Mouse (Mus musculus): ENCODE measurements around the gene Pde10a. TPM values are rescaled to one million over a fixed set of nuclear protein-coding genes. Genes with fewer than 3 reads are reported as not detected.
A peak's percentile ranks its signal among the peaks of the same experiment; 100 is the strongest.

The Pde10a gene
- total and polyA plus RNA-seq, 2 experiments from 2014 or later = 8.2 to 38.5 TPM

DNA sequence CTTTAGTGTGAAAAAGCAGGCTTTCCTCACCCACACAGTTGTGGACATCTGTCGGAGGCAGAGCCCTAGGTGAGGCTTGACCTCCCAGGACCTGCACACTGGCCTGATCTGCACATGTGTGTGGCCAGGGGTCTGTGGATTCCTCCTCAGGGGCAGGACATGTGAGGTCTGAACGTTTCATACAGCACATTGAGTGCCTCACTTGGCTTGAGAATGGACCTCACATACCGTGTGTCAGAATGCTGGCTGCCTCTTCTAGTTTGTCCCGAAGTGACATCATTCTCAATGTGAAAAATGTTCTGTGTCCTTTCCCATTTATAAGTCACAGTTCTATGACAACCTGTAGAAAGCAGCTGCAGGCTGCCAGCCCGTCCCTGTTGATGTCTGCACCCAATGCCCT lies 385.4 kb downstream of the Pde10a start:
- Histone ChIP-seq H3K36me3 (ENCODE audit: insufficient read depth, low read length) (no peaks in the 10 kb centered on the region), H3K27me3 (ENCODE audit: insufficient read depth, low read length) (no peaks in the 10 kb centered on the region), H3K4me1 (ENCODE audit: insufficient read depth, low read length) (no peaks in the 10 kb centered on the region), H3K9ac (replicated peaks; ENCODE audit: low read length) (no peak overlapping the region), H3K27ac (no peak overlapping the region), H3K4me2 (ENCODE audit: low read depth, low read length) (no peak overlapping the region), H3K9me3 (ENCODE audit: low read length) (no peaks in the 10 kb centered on the region), H3K4me3 (ENCODE audit: low read length) (no peak overlapping the region)
- no peak for TF ChIP-seq CTCF (IDR thresholded peaks at IDR 0.05; ENCODE audit: low read depth)
- no peak for DNase-seq (ENCODE audit: low spot score)
- WGBS = 67% methylated on average over 5 of the region's 5 CpGs
- ATAC-seq = no peak

DNA sequence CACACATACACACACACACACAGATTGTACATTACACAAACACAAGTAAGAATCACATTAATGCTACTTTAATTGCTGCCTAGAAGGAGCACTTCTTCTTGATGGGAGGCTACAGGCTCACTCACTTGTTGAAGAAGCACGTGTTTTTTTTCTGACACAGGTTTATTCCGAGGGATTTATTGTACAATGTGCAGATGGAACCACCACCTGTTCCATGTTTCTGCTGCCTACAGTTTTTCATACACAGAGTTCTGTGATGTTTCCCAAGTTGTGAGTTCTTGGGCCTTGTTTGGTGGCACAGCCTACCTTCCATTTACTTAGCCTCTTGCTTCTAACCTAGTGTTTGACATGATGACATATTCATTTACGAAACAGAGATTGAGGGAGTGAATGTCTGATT lies 387.8 kb downstream of the Pde10a start:
- H3K9ac ChIP-seq (replicated peaks; ENCODE audit: low read length) = no peak overlapping the region
- H3K27ac ChIP-seq = no peak overlapping the region
- DNase-seq (ENCODE audit: low spot score) (no peak), ATAC-seq (no peak)
- no peaks in the 10 kb centered on the region for H3K27me3 ChIP-seq (ENCODE audit: insufficient read depth, low read length)
- no peak for TF ChIP-seq CTCF (IDR thresholded peaks at IDR 0.05; ENCODE audit: low read depth)
- no peaks in the 10 kb centered on the region for H3K36me3 ChIP-seq (ENCODE audit: insufficient read depth, low read length)
- 74% methylated on average over 3 of the region's 3 CpGs for WGBS
- H3K9me3 ChIP-seq (ENCODE audit: low read length) = no peaks in the 10 kb centered on the region
- H3K4me3 ChIP-seq (ENCODE audit: low read length) = no peak overlapping the region
- no peaks in the 10 kb centered on the region for H3K4me1 ChIP-seq (ENCODE audit: insufficient read depth, low read length)
- no peak overlapping the region for H3K4me2 ChIP-seq (ENCODE audit: low read depth, low read length)

DNA sequence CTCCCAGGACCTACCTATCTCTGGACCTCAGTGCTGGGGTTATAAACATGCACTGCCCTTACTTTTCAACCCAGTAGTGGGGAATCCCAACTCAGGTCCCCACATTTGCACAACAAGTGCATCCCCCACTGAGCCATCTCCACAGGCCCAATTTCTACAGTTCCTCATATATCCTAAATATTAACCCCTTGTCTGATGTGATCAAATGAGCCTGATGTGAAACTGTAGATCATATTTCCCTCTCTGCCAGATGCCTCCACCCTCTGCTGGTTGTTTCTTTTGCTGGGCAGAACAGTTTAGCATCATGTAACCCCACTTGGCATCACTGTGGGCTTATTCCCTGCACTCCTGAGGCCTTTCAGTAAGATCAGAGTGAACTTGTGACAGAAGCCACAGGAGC lies 390.5 kb downstream of the Pde10a start:
- DNase-seq (ENCODE audit: low spot score) = no peak
- Histone ChIP-seq H3K36me3 (ENCODE audit: insufficient read depth, low read length) (no peaks in the 10 kb centered on the region), H3K27me3 (ENCODE audit: insufficient read depth, low read length) (no peaks in the 10 kb centered on the region), H3K4me3 (ENCODE audit: low read length) (no peak overlapping the region), H3K9me3 (ENCODE audit: low read length) (no peaks in the 10 kb centered on the region), H3K4me1 (ENCODE audit: insufficient read depth, low read length) (no peaks in the 10 kb centered on the region), H3K4me2 (ENCODE audit: low read depth, low read length) (no peak overlapping the region), H3K27ac (no peak overlapping the region), H3K9ac (replicated peaks; ENCODE audit: low read length) (no peak overlapping the region)
- ATAC-seq = no peak
- TF ChIP-seq CTCF (IDR thresholded peaks at IDR 0.05; ENCODE audit: low read depth) = no peak

DNA sequence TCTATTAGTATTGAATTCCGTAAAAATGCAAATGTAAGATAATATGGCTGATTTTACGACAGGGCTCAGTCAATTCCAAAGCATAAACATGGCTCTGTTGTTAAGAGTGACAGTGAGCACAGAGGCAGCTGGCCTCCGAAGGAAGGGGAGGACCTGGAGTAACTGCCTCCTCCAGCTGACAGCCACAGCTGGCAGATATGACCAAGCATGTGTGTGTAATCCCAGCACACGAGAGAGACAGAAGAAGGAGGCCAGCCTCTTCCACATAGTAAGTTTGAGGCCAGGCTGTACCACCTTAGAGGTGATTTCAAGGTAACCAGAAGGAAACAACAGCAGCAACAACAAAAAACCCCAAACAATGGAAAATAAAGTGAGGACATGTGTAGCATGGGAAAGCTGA lies 397.9 kb downstream of the Pde10a start:
- Histone ChIP-seq H3K27me3 (ENCODE audit: insufficient read depth, low read length) (no peaks in the 10 kb centered on the region), H3K9me3 (ENCODE audit: low read length) (no peaks in the 10 kb centered on the region), H3K4me2 (ENCODE audit: low read depth, low read length) (no peak overlapping the region), H3K4me3 (ENCODE audit: low read length) (no peak overlapping the region), H3K27ac (no peak overlapping the region), H3K9ac (replicated peaks; ENCODE audit: low read length) (no peak overlapping the region), H3K36me3 (ENCODE audit: insufficient read depth, low read length) (no peaks in the 10 kb centered on the region), H3K4me1 (ENCODE audit: insufficient read depth, low read length) (no peaks in the 10 kb centered on the region; the same call in 1 of the 2 replicates)
- WGBS = 56% methylated on average over 4 of the region's 4 CpGs
- no peak for TF ChIP-seq CTCF (IDR thresholded peaks at IDR 0.05; ENCODE audit: low read depth)
- DNase-seq (ENCODE audit: low spot score) (no peak), ATAC-seq (no peak)

DNA sequence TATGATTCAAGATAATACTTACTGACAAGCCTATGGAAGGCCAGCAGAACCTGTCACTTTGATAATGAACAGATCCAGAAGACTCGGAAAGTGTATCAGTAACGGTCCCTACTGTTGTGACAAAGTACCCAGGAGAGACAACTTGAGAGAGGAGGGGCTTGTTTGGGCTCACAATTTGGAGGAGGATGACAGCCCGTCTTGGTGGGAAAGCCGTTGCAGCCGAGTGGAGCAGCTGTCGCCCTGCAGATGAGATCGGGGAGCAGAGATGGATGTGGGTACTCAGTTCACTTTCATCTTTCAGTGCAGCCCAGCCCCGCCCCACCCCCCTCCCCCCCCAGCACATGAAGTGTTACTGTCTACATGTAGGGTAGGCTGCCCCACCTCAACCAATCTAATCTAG lies 398.6 kb downstream of the Pde10a start:
- Histone ChIP-seq H3K27ac (no peak overlapping the region), H3K9me3 (ENCODE audit: low read length) (no peaks in the 10 kb centered on the region), H3K27me3 (ENCODE audit: insufficient read depth, low read length) (no peaks in the 10 kb centered on the region), H3K9ac (replicated peaks; ENCODE audit: low read length) (no peak overlapping the region), H3K4me1 (ENCODE audit: insufficient read depth, low read length) (no peaks in the 10 kb centered on the region; the same call in 1 of the 2 replicates), H3K4me3 (ENCODE audit: low read length) (no peak overlapping the region), H3K36me3 (ENCODE audit: insufficient read depth, low read length) (no peaks in the 10 kb centered on the region), H3K4me2 (ENCODE audit: low read depth, low read length) (no peak overlapping the region)
- DNase-seq (ENCODE audit: low spot score) (no peak), ATAC-seq (no peak)
- no peak for TF ChIP-seq CTCF (IDR thresholded peaks at IDR 0.05; ENCODE audit: low read depth)
- WGBS = 54% methylated on average over 8 of the region's 8 CpGs

DNA sequence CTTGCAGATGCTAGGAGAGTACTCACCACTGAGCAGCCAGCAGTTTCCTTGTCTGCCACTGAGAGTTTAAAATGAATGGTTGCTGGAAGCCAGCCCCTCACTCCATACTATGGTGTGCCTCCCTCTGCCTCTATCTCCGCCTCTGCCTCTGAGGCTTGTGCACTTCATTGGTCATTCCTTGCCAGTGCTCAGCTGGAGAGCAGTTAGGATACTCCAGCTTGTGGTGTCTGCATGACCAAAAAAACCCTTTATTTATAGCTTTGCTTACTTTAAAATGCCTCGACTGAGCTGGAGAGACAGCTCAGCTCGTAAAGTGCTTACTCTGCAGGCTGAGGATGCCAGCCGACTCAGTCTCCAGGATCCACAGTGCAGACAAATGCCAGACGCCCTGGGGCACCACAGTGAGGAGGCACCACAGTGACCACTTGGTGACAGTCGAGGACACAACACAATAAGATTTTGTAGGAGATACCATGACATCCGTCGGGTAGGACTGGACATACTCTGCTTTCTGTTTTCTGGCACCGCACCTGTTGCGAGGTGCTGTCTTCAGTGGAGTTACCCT lies 400.7 kb downstream of the Pde10a start:
- ATAC-seq = peak; percentile 25; the same call in 1 of the 2 replicates
- TF ChIP-seq CTCF (IDR thresholded peaks at IDR 0.05; ENCODE audit: low read depth) = no peak
- 59% methylated on average over 10 of the region's 10 CpGs for WGBS
- Histone ChIP-seq H3K4me1 (ENCODE audit: insufficient read depth, low read length) (no peaks in the 10 kb centered on the region; the same call in 1 of the 2 replicates), H3K27ac (no peak overlapping the region), H3K4me3 (ENCODE audit: low read length) (no peak overlapping the region), H3K9me3 (ENCODE audit: low read length) (no peaks in the 10 kb centered on the region), H3K36me3 (ENCODE audit: insufficient read depth, low read length) (peaks cover 4% of the 10 kb centered on the region; the same call in 1 of the 2 replicates), H3K27me3 (ENCODE audit: insufficient read depth, low read length) (no peaks in the 10 kb centered on the region), H3K4me2 (ENCODE audit: low read depth, low read length) (no peak overlapping the region), H3K9ac (replicated peaks; ENCODE audit: low read length) (no peak overlapping the region)
- DNase-seq (ENCODE audit: low spot score) = no peak

DNA sequence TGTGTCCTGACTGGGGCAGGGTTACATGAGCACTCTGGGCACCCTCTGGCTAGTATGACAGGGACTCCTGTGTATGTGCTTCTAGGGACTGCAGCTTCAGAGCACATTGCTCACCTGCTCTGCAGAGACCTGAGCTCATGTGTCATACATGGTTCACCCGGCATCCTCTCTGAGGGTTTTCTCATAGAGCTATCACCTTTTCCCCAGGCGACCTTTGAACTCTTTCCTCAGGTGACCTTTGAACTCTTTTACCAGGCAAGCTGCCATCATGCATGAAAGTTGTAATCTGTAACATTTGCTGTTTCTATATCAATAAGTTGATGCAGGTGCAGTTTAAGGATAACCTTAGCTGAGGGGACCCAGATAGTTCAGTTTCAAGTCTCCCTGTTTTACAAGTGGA lies 403.4 kb downstream of the Pde10a start:
- TF ChIP-seq CTCF (IDR thresholded peaks at IDR 0.05; ENCODE audit: low read depth) = no peak
- Histone ChIP-seq H3K4me3 (ENCODE audit: low read length) (no peak overlapping the region), H3K36me3 (ENCODE audit: insufficient read depth, low read length) (peaks cover 4% of the 10 kb centered on the region; the same call in 1 of the 2 replicates), H3K27ac (no peak overlapping the region), H3K27me3 (ENCODE audit: insufficient read depth, low read length) (no peaks in the 10 kb centered on the region), H3K4me2 (ENCODE audit: low read depth, low read length) (no peak overlapping the region), H3K4me1 (ENCODE audit: insufficient read depth, low read length) (no peaks in the 10 kb centered on the region), H3K9ac (replicated peaks; ENCODE audit: low read length) (no peak overlapping the region), H3K9me3 (ENCODE audit: low read length) (no peaks in the 10 kb centered on the region)
- WGBS = 70% methylated on average over 2 of the region's 2 CpGs
- DNase-seq (ENCODE audit: low spot score) (no peak), ATAC-seq (no peak)

Data from hindbrain, postnatal 0 days (tissue).